Mouse (Mus musculus) midbrain, embryonic 11.5 days (tissue): ENCODE measurements around the gene Mtfr1l. TPM values are rescaled to one million over a fixed set of nuclear protein-coding genes. Genes with fewer than 3 reads are reported as not detected.

Source experiments
- ATAC-seq: fragments of 200-750 bp; cut with Nextera tagmentation; 2 replicates; pipeline ENCODE4 v1.8.0; 2017; ENCODE audit warnings: moderate TSS enrichment, moderate library complexity; ENCODE audit not compliant: low FRiP score
- DNase-seq: peaks from one replicate; pipeline ENCODE4 v3.0.0; 2015; ENCODE audit warnings: low spot score; ENCODE audit errors: missing footprints
- H3K27ac ChIP-seq: fragments of 300-500 bp; sonication (generic); 2 replicates; pipeline ENCODE4 v1.5.1; 2014; ENCODE audit warnings: low read depth, low read length
- H3K27me3 ChIP-seq: fragments of 300-500 bp; sonication (generic); 2 replicates; pipeline ENCODE4 v1.6.1; 2014; ENCODE audit warnings: mild to moderate bottlenecking, low read length, moderate library complexity, mixed read lengths; ENCODE audit not compliant: control insufficient read depth, insufficient read depth
- H3K36me3 ChIP-seq: fragments of 300-500 bp; sonication (generic); 2 replicates; pipeline ENCODE4 v1.6.1; 2014; ENCODE audit warnings: mild to moderate bottlenecking, low read length, moderate library complexity, mixed read lengths; ENCODE audit not compliant: control insufficient read depth, insufficient read depth
- H3K4me1 ChIP-seq: fragments of 300-500 bp; sonication (generic); 2 replicates; pipeline ENCODE4 v1.6.1; 2014; ENCODE audit warnings: low read length; ENCODE audit not compliant: control insufficient read depth, insufficient read depth
- H3K4me2 ChIP-seq: fragments of 300-500 bp; sonication (generic); 2 replicates; pipeline ENCODE4 v1.6.1; 2014; ENCODE audit warnings: mild to moderate bottlenecking, moderate library complexity
- H3K4me3 ChIP-seq: fragments of 300-500 bp; sonication (generic); 2 replicates; pipeline ENCODE4 v1.5.1; 2014; ENCODE audit warnings: low read depth, low read length
- H3K9ac ChIP-seq: fragments of 300-500 bp; sonication (generic); 2 replicates; pipeline ENCODE4 v1.6.1; 2014; ENCODE audit warnings: low read length
- H3K9me3 ChIP-seq: fragments of 300-500 bp; sonication (generic); 2 replicates; pipeline ENCODE4 v1.6.1; 2016; ENCODE audit warnings: low read length; ENCODE audit not compliant: control insufficient read depth
- WGBS: fragments of 180-500 bp; shearing (Covaris S2); extraction: QIAGEN DNeasy Blood & Tissue Kit; methylation state at CpG from one replicate; pipeline ENCODE4 v1.1.7; 2014; 5-methylcytosine and 5-hydroxymethylcytosine counted together
- polyA plus RNA-seq: library from polyadenylated mRNA; unstranded; fragments of >200 nt; fragmentation: Nextera tagmentation; extraction: Ambion mirVana; gene quantifications from 2 replicates; pipeline ENCODE4 v1.2.1, GENCODE M21; 2014

The Mtfr1l gene
- polyA plus RNA-seq, 1 experiment from 2014 or later = 132 TPM

GRCm38 (mm10) chr4:134514309-134514930 is 20.8 kb downstream of the Mtfr1l start:
- peaks cover 15% of the 10 kb centered on the region for H3K4me1 ChIP-seq
- no peaks in the 10 kb centered on the region for H3K27me3 ChIP-seq
- DNase-seq (peak; percentile 6), ATAC-seq (no peak)
- H3K27ac ChIP-seq = no peak overlapping the region
- H3K36me3 ChIP-seq = no peaks in the 10 kb centered on the region
- H3K4me2 ChIP-seq = no peak overlapping the region
- WGBS = 93% methylated on average over 11 of the region's 11 CpGs
- H3K4me3 ChIP-seq = no peak overlapping the region
- no peak overlapping the region for H3K9ac ChIP-seq
- H3K9me3 ChIP-seq = no peaks in the 10 kb centered on the region

GRCm38 (mm10) chr4:134512798-134513197 is 22.4 kb downstream of the Mtfr1l start:
- no peaks in the 10 kb centered on the region for H3K9me3 ChIP-seq
- H3K36me3 ChIP-seq = no peaks in the 10 kb centered on the region
- no peak overlapping the region for H3K27ac ChIP-seq
- H3K4me3 ChIP-seq = peak overlapping the region; percentile 6; the same call in 1 of the 2 replicates
- WGBS = 30% methylated on average over 15 of the region's 15 CpGs
- DNase-seq (peak; percentile 89), ATAC-seq (no peak)
- H3K27me3 ChIP-seq = no peaks in the 10 kb centered on the region
- peak overlapping the region; percentile 28 for H3K4me2 ChIP-seq
- H3K4me1 ChIP-seq = peaks cover 15% of the 10 kb centered on the region
- peak overlapping the region; percentile 7; the same call in 1 of the 2 replicates for H3K9ac ChIP-seq

- no peak overlapping the region for H3K27ac ChIP-seq
Observed at GRCm38 (mm10) chr4:134511730-134512129, 23.5 kb downstream of the Mtfr1l start.

GRCm38 (mm10) chr4:134510845-134511411 is 24.3 kb downstream of the Mtfr1l start, which contains the start of gene Aunip:
Gene Aunip (plus strand): TSS chr4:134510999.
- peak within 1 kb of the TSS; percentile 76 for H3K4me2 ChIP-seq
- no peaks in the 10 kb centered on the region for H3K36me3 ChIP-seq
- peak within 1 kb of the TSS; percentile 62 for H3K4me3 ChIP-seq
- peak; percentile 99 for DNase-seq
- under 1% methylated on average over 42 of the region's 42 CpGs for WGBS
- H3K4me1 ChIP-seq = peaks cover 15% of the 10 kb centered on the region
- no peaks in the 10 kb centered on the region for H3K27me3 ChIP-seq
- no peak within 1 kb of the TSS for H3K27ac ChIP-seq
- H3K9ac ChIP-seq = peak within 1 kb of the TSS; percentile 67
- ATAC-seq = peak; percentile 98
- no peaks in the 10 kb centered on the region for H3K9me3 ChIP-seq

More at GRCm38 (mm10) chr4:134511730-134512129, 23.5 kb downstream of the Mtfr1l start:
- no peaks in the 10 kb centered on the region for H3K27me3 ChIP-seq
- H3K4me3 ChIP-seq = peak overlapping the region; percentile 62
- no peak for ATAC-seq
- peak; percentile 83 for DNase-seq
- H3K36me3 ChIP-seq = no peaks in the 10 kb centered on the region
- H3K9me3 ChIP-seq = no peaks in the 10 kb centered on the region
- peak overlapping the region; percentile 67; the same call in 1 of the 2 replicates for H3K9ac ChIP-seq
- peaks cover 15% of the 10 kb centered on the region for H3K4me1 ChIP-seq
- H3K4me2 ChIP-seq = peak overlapping the region; percentile 76
- WGBS = 77% methylated on average over 6 of the region's 6 CpGs

GRCm38 (mm10) chr4:134510396-134510795 is 24.8 kb downstream of the Mtfr1l start:
- no peaks in the 10 kb centered on the region for H3K36me3 ChIP-seq
- no peaks in the 10 kb centered on the region for H3K27me3 ChIP-seq
- H3K9me3 ChIP-seq = no peaks in the 10 kb centered on the region
- peaks cover 15% of the 10 kb centered on the region for H3K4me1 ChIP-seq
- no peak overlapping the region for H3K27ac ChIP-seq
- ATAC-seq = peak; percentile 54
- H3K4me3 ChIP-seq = no peak overlapping the region
- no peak overlapping the region for H3K4me2 ChIP-seq
- DNase-seq = no peak
- 83% methylated on average over 4 of the region's 4 CpGs for whole genome bisulfite sequencing
- no peak overlapping the region for H3K9ac ChIP-seq

- Histone ChIP-seq H3K9me3 (no peaks in the 10 kb centered on the region), H3K27ac (no peak overlapping the region), H3K36me3 (no peaks in the 10 kb centered on the region), H3K4me2 (no peak overlapping the region), H3K4me1 (peaks cover 7% of the 10 kb centered on the region), H3K9ac (no peak overlapping the region), H3K27me3 (no peaks in the 10 kb centered on the region), H3K4me3 (no peak overlapping the region)
- WGBS = 89% methylated on average over 19 of the region's 19 CpGs
- DNase-seq (peak; percentile 61), ATAC-seq (no peak)
Observed at GRCm38 (mm10) chr4:134506713-134507112, 28.5 kb downstream of the Mtfr1l start.

- Histone ChIP-seq H3K4me3 (no peak overlapping the region), H3K9ac (no peak overlapping the region), H3K4me1 (peaks cover under 1% of the 10 kb centered on the region), H3K9me3 (no peaks in the 10 kb centered on the region), H3K36me3 (no peaks in the 10 kb centered on the region), H3K27me3 (no peaks in the 10 kb centered on the region), H3K27ac (no peak overlapping the region), H3K4me2 (no peak overlapping the region)
- 81% methylated on average over 3 of the region's 4 CpGs for WGBS
- no peak for ATAC-seq
- peak; percentile 66 for DNase-seq
Observed at GRCm38 (mm10) chr4:134505966-134506594, 29.1 kb downstream of the Mtfr1l start.

- no peaks in the 10 kb centered on the region for H3K27me3 ChIP-seq
- no peaks in the 10 kb centered on the region for H3K9me3 ChIP-seq
- no peaks in the 10 kb centered on the region for H3K4me1 ChIP-seq
- no peak overlapping the region for H3K4me3 ChIP-seq
- DNase-seq = no peak
- H3K9ac ChIP-seq = no peak overlapping the region
- H3K27ac ChIP-seq = no peak overlapping the region
- 91% methylated on average over 4 of the region's 4 CpGs for WGBS
- H3K4me2 ChIP-seq = no peak overlapping the region
- ATAC-seq = no peak
- H3K36me3 ChIP-seq = no peaks in the 10 kb centered on the region
Observed at GRCm38 (mm10) chr4:134505303-134505789, 29.8 kb downstream of the Mtfr1l start.
